Mouse (Mus musculus): ENCODE results near the gene Tmc7. TPM values are rescaled to one million over a fixed set of nuclear protein-coding genes. Genes with fewer than 3 reads are reported as not detected.
A peak's percentile ranks its signal among the peaks of the same experiment; 100 is the strongest.

The Tmc7 gene
- 1.6 and 2.1 TPM in 2 replicates for polyA plus RNA-seq (2015; fragmentation: Nextera tagmentation; extraction: Ambion mirVana)

GRCm38 (mm10) chr7:118584257-118584907, at the start of gene Tmc7:
Tmc7 (minus strand) TSS chr7:118584736.
- no peaks in the 10 kb centered on the region for H3K9me3 ChIP-seq (replicated peaks)
- peak; percentile 58 for ATAC-seq (replicated peaks; ENCODE audit: insufficient number of reproducible peaks, insufficient read depth, low FRiP score, low read depth)
- H3K27ac ChIP-seq = no peak within 1 kb of the TSS
- WGBS = 1% methylated on average over 50 of the region's 51 CpGs
- peak within 1 kb of the TSS; percentile 93 for H3K4me2 ChIP-seq
- H3K27me3 ChIP-seq = peaks cover 11% of the 10 kb centered on the region
- H3K4me1 ChIP-seq (replicated peaks) = peaks cover 11% of the 10 kb centered on the region
- H3K4me3 ChIP-seq = peak within 1 kb of the TSS; percentile 59
- peak within 1 kb of the TSS; percentile 61 for H3K9ac ChIP-seq
- no peaks in the 10 kb centered on the region for H3K36me3 ChIP-seq

DNA sequence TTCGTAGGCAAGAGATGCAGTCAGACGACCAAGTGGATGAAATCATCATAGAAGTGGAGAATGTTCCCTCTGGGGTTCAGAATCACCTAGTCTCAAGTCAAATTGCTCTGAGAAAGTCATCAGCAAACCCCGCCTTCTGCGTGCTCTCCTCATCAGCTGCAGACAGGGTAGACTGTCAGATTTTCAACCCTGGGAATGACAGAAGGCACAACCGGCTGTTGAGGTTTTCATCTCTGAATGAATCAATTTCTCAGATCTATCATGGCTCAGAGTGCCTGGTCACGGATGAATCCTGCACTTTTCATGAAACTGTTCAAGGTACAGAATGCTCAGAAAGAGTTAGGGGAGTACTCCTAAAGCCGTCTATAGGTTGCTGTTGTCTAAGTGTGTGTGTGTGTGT, 49.4 kb upstream of the Tmc7 start:
- Histone ChIP-seq H3K36me3 (no peaks in the 10 kb centered on the region), H3K4me1 (replicated peaks) (no peaks in the 10 kb centered on the region), H3K9ac (no peak overlapping the region), H3K9me3 (replicated peaks) (no peaks in the 10 kb centered on the region), H3K4me2 (no peak overlapping the region), H3K27ac (no peak overlapping the region), H3K27me3 (no peaks in the 10 kb centered on the region), H3K4me3 (no peak overlapping the region)
- 76% methylated on average over 7 of the region's 7 CpGs for WGBS
- ATAC-seq (replicated peaks; ENCODE audit: insufficient number of reproducible peaks, insufficient read depth, low FRiP score, low read depth) = no peak

DNA sequence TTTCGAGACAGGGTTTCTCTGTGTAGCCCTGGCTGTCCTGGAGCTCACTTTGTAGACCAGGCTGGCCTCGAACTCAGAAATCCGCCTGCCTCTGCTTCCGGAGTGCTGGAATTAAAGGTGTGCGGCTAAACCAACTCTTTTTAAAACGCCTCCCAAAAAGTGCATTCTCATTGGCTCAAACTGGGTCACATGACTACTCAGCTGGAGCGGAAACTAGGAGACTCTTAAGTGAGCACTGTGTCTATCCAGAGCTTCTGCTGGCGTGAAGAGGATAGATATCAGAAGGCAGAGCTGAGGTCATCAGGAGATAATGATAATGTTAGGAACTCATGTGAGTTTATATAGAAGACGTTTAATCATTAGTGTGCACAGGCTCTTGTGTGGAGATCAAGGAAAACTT, 48.6 kb upstream of the Tmc7 start:
- WGBS = 69% methylated on average over 9 of the region's 9 CpGs

GRCm38 (mm10) chr7:118627550-118628298, 43.2 kb upstream of the Tmc7 start:
- no peaks in the 10 kb centered on the region for H3K4me1 ChIP-seq (replicated peaks)
- no peaks in the 10 kb centered on the region for H3K36me3 ChIP-seq
- H3K4me2 ChIP-seq = no peak overlapping the region
- H3K9me3 ChIP-seq (replicated peaks) = no peaks in the 10 kb centered on the region
- ATAC-seq (replicated peaks; ENCODE audit: insufficient number of reproducible peaks, insufficient read depth, low FRiP score, low read depth) = no peak
- H3K4me3 ChIP-seq = no peak overlapping the region
- no peak overlapping the region for H3K9ac ChIP-seq
- no peak overlapping the region for H3K27ac ChIP-seq
- 75% methylated on average over 13 of the region's 13 CpGs for WGBS
- peaks cover 10% of the 10 kb centered on the region for H3K27me3 ChIP-seq

More for the DNA sequence above, 48.6 kb upstream of the Tmc7 start:
- Histone ChIP-seq H3K27ac (no peak overlapping the region), H3K4me3 (no peak overlapping the region), H3K27me3 (no peaks in the 10 kb centered on the region), H3K4me1 (replicated peaks) (no peaks in the 10 kb centered on the region), H3K36me3 (no peaks in the 10 kb centered on the region), H3K4me2 (no peak overlapping the region), H3K9me3 (replicated peaks) (no peaks in the 10 kb centered on the region), H3K9ac (no peak overlapping the region)
- no peak for ATAC-seq (replicated peaks; ENCODE audit: insufficient number of reproducible peaks, insufficient read depth, low FRiP score, low read depth)

DNA sequence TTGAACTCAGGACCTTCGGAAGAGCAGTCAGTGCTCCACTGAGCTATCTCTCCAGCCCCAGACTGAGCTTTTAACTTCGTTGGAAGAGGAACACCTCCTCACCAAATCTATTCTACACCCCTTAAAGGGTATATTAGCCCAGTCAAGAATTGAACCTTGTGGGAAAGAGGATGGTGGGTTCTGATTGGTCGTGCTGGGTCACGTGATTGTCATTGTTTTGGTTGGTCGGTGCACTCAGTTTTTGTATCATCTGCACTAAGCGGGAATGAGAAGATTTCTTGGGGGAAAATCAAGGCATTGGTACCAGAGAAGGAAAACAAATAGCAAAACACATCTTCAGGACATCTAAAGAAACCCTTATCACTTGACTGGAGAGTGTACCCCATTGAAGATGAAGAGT, 36.6 kb upstream of the Tmc7 start:
- peaks cover 3% of the 10 kb centered on the region for H3K27me3 ChIP-seq
- no peaks in the 10 kb centered on the region for H3K36me3 ChIP-seq
- H3K9me3 ChIP-seq (replicated peaks) = no peaks in the 10 kb centered on the region
- no peaks in the 10 kb centered on the region for H3K4me1 ChIP-seq (replicated peaks)
- WGBS = 75% methylated on average over 6 of the region's 6 CpGs
- H3K4me2 ChIP-seq = no peak overlapping the region
- ATAC-seq (replicated peaks; ENCODE audit: insufficient number of reproducible peaks, insufficient read depth, low FRiP score, low read depth) = no peak
- no peak overlapping the region for H3K27ac ChIP-seq
- H3K4me3 ChIP-seq = no peak overlapping the region
- no peak overlapping the region for H3K9ac ChIP-seq

- no peaks in the 10 kb centered on the region for H3K36me3 ChIP-seq
- no peaks in the 10 kb centered on the region for H3K4me1 ChIP-seq (replicated peaks)
- no peak overlapping the region for H3K27ac ChIP-seq
- H3K27me3 ChIP-seq = no peaks in the 10 kb centered on the region; the same call in 1 of the 2 replicates
- WGBS = 88% methylated on average over 7 of the region's 7 CpGs
- ATAC-seq (replicated peaks; ENCODE audit: insufficient number of reproducible peaks, insufficient read depth, low FRiP score, low read depth) = no peak
- H3K9me3 ChIP-seq (replicated peaks) = no peaks in the 10 kb centered on the region
- no peak overlapping the region for H3K4me2 ChIP-seq
- no peak overlapping the region for H3K9ac ChIP-seq
- no peak overlapping the region for H3K4me3 ChIP-seq
Measured at GRCm38 (mm10) chr7:118620243-118620906, 35.8 kb upstream of the Tmc7 start.

DNA sequence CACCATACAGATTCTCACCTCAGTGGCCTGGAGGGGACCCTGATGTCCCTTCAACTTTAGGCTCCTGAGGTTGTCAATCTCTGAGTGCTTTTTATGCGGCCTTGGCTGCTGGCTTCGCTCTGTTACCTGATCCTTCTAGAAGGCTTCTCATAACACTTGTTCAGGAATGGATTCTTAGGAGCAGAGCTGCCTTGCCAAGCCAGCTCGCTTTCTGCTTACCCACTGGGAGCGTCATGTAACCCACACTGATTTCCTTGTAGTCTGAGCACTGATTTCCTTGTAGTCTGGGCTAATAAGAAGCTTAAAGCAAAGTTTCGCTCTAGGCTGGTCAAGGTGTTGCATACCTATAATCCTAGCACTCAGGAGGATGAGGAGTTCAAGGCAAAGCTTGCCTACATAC, 33.6 kb upstream of the Tmc7 start:
- Histone ChIP-seq H3K9ac (no peak overlapping the region), H3K36me3 (no peaks in the 10 kb centered on the region), H3K27ac (no peak overlapping the region), H3K4me1 (replicated peaks) (no peaks in the 10 kb centered on the region), H3K4me2 (no peak overlapping the region), H3K4me3 (no peak overlapping the region), H3K27me3 (peaks cover 9% of the 10 kb centered on the region; the same call in 1 of the 2 replicates), H3K9me3 (replicated peaks) (no peaks in the 10 kb centered on the region)
- no peak for ATAC-seq (replicated peaks; ENCODE audit: insufficient number of reproducible peaks, insufficient read depth, low FRiP score, low read depth)
- 79% methylated on average over 5 of the region's 5 CpGs for WGBS

DNA sequence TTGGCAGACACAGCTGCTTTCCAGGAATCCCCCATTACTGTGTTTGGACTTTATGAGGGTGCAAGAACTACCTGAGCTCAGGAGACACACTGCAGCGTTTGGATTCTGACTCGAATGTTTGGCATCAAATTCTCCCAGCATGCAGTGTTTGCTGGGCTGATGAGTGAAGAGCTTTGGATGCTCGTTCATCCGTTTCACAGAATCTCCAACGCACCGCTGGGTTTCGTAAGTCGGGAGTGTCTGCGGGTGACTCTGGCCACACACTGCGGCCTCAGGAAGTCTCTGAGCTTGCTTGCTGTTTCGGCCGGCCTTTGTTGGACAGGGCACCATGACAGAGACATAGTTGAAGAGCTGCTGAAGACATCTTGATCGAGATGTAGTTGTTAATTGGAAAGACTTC, 29.5 kb upstream of the Tmc7 start:
- H3K27me3 ChIP-seq = peaks cover 14% of the 10 kb centered on the region; the same call in 1 of the 2 replicates
- H3K4me1 ChIP-seq (replicated peaks) = no peaks in the 10 kb centered on the region
- ATAC-seq (replicated peaks; ENCODE audit: insufficient number of reproducible peaks, insufficient read depth, low FRiP score, low read depth) = no peak
- H3K27ac ChIP-seq = no peak overlapping the region
- no peak overlapping the region for H3K4me2 ChIP-seq
- WGBS = 69% methylated on average over 13 of the region's 13 CpGs
- H3K4me3 ChIP-seq = no peak overlapping the region
- H3K9ac ChIP-seq = no peak overlapping the region
- no peaks in the 10 kb centered on the region for H3K9me3 ChIP-seq (replicated peaks)
- H3K36me3 ChIP-seq = no peaks in the 10 kb centered on the region

DNA sequence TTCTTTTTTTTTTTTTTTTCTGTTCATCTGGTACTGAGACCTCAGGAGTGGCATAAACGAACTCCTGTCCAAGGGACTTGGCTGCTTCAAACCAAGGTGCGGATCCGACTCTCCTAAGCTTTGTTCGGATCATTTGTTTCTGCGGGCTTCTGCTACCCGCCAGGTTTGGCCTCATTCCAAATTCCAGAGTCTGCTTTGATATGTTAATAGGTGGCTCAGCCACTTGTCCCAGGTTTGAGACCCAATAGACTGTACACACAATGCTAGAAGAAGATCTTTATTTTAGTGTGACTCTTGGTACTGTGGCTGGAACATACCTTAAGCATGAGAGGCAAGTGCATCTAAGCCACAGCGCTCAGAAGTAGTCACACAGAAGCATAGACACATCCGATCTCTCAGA, 27.4 kb upstream of the Tmc7 start:
- WGBS = 63% methylated on average over 8 of the region's 8 CpGs
- no peak for ATAC-seq (replicated peaks; ENCODE audit: insufficient number of reproducible peaks, insufficient read depth, low FRiP score, low read depth)

DNA sequence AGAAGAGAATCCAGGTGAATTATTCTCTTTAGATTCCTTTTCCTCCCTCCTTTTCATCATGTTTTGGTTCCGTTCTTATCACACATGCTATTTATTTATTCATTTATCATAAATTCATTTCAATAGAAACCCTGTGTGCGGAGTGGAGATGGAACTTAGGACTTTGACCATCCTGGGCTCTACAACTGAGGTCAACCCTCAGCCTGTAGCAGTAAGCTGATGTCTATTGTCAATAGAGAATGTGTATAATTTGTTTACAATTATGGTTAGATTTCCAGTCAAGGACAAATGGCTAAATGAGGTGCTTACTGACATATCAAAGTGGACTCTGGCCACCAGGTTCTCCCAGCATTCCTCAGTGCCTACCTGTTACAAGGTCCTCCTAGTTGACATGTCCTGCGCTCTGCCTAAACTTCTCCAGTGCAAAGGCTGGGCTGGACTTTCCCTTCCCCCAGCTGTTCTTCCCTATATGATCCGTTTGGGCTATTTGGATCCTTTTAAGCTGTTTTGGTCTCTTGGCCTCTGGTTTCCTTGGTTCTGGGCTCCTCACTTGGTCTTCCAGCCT, 26.7 kb upstream of the Tmc7 start:
- Histone ChIP-seq H3K27me3 (peaks cover 14% of the 10 kb centered on the region; the same call in 1 of the 2 replicates), H3K9me3 (replicated peaks) (no peaks in the 10 kb centered on the region), H3K4me3 (no peak overlapping the region), H3K27ac (no peak overlapping the region), H3K9ac (no peak overlapping the region), H3K36me3 (no peaks in the 10 kb centered on the region), H3K4me1 (replicated peaks) (no peaks in the 10 kb centered on the region), H3K4me2 (no peak overlapping the region)
- 79% methylated on average over 4 of the region's 4 CpGs for WGBS
- no peak for ATAC-seq (replicated peaks; ENCODE audit: insufficient number of reproducible peaks, insufficient read depth, low FRiP score, low read depth)

More for the DNA sequence above, 27.4 kb upstream of the Tmc7 start:
- no peak overlapping the region for H3K9ac ChIP-seq
- no peaks in the 10 kb centered on the region for H3K4me1 ChIP-seq (replicated peaks)
- H3K27me3 ChIP-seq = peaks cover 14% of the 10 kb centered on the region; the same call in 1 of the 2 replicates
- H3K36me3 ChIP-seq = no peaks in the 10 kb centered on the region
- no peak overlapping the region for H3K4me2 ChIP-seq
- H3K9me3 ChIP-seq (replicated peaks) = no peaks in the 10 kb centered on the region
- H3K4me3 ChIP-seq = no peak overlapping the region
- H3K27ac ChIP-seq = no peak overlapping the region

GRCm38 (mm10) chr7:118610721-118611120, 26.2 kb upstream of the Tmc7 start:
- WGBS = 81% methylated on average over 13 of the region's 13 CpGs
- no peaks in the 10 kb centered on the region for H3K9me3 ChIP-seq (replicated peaks)
- peaks cover 14% of the 10 kb centered on the region; the same call in 1 of the 2 replicates for H3K27me3 ChIP-seq
- no peaks in the 10 kb centered on the region for H3K36me3 ChIP-seq
- no peak overlapping the region for H3K9ac ChIP-seq
- no peak overlapping the region for H3K4me2 ChIP-seq
- no peaks in the 10 kb centered on the region for H3K4me1 ChIP-seq (replicated peaks)
- no peak overlapping the region for H3K27ac ChIP-seq
- ATAC-seq (replicated peaks; ENCODE audit: insufficient number of reproducible peaks, insufficient read depth, low FRiP score, low read depth) = no peak
- H3K4me3 ChIP-seq = no peak overlapping the region

Data from heart, embryonic 15.5 days (tissue).